Mouse (Mus musculus) MEL (cell line): ENCODE results near the gene Rcor1. TPM values are rescaled to one million over a fixed set of nuclear protein-coding genes. Genes with fewer than 3 reads are reported as not detected.

ENCODE experiments used
- DNase-seq: peaks from one replicate; pipeline ENCODE4 v3.0.0; 2011; ENCODE audit warnings: low read depth, low spot score
- H3K27ac ChIP-seq: 2 replicates; pipeline ENCODE4 v1.5.1; 2012; ENCODE audit warnings: low read depth, mild to moderate bottlenecking, control low read depth, low read length, moderate library complexity; ENCODE audit not compliant: control insufficient read depth
- H3K27me3 ChIP-seq, 2 experiments: fragments of 150-350 bp in 1 of 2; sonication (generic) in 1 of 2; 2 replicates each; pipeline ENCODE4 v1.6.1; 2012; ENCODE audit warnings: low read length in 2 of 2, mild to moderate bottlenecking in 2 of 2, improper control_type of control experiment in 1 of 2, moderate library complexity in 1 of 2; ENCODE audit not compliant: insufficient read depth in 2 of 2, control insufficient read depth in 1 of 2
- H3K36me3 ChIP-seq, 2 experiments: 2 replicates each; pipeline ENCODE4 v1.6.1; 2012 to 2014; ENCODE audit warnings: low read length in 2 of 2, improper control_type of control experiment in 1 of 2, inconsistent platforms in 1 of 2, mild to moderate bottlenecking in 1 of 2; ENCODE audit not compliant: insufficient read depth in 2 of 2, control insufficient read depth in 1 of 2
- H3K4me1 ChIP-seq, 2 experiments: fragments of 150-350 bp in 1 of 2; sonication (generic) in 1 of 2; 2 replicates each; pipeline ENCODE4 v1.6.1; 2012; ENCODE audit warnings: low read length in 2 of 2, improper control_type of control experiment in 1 of 2, mild to moderate bottlenecking in 1 of 2; ENCODE audit not compliant: insufficient read depth in 2 of 2, control insufficient read depth in 1 of 2
- H3K4me3 ChIP-seq, 2 experiments: fragments of 150-350 bp in 1 of 2; sonication (generic) in 1 of 2; 2 replicates each; pipeline ENCODE4 v1.5.1; 2012; ENCODE audit warnings: low read depth in 2 of 2, low read length in 2 of 2, mild to moderate bottlenecking in 2 of 2, moderate library complexity in 2 of 2, control low read depth in 1 of 2, improper control_type of control experiment in 1 of 2; ENCODE audit not compliant: control insufficient read depth in 1 of 2, insufficient read depth in 1 of 2
- H3K79me2 ChIP-seq: 2 replicates; pipeline ENCODE4 v1.6.1; 2012; ENCODE audit warnings: mild to moderate bottlenecking, low read length, moderate library complexity; ENCODE audit not compliant: control insufficient read depth, poor library complexity, insufficient read depth
- H3K9ac ChIP-seq: 2 replicates; pipeline ENCODE4 v1.6.1; 2012; ENCODE audit warnings: low read depth, mild to moderate bottlenecking, control low read depth, low read length, moderate library complexity; ENCODE audit not compliant: control insufficient read depth, poor library complexity, severe bottlenecking
- H3K9me3 ChIP-seq: fragments of 150-350 bp; sonication (generic); replicated peaks from 2 replicates; pipeline ENCODE4 v1.6.1; 2012; ENCODE audit warnings: mild to moderate bottlenecking, low read length, improper control_type of control experiment, moderate library complexity; ENCODE audit not compliant: insufficient read depth
- CHD1 ChIP-seq: IDR thresholded peaks from 2 replicates; pipeline ENCODE4 v1.6.1; 2012; ENCODE audit warnings: low read depth, mild to moderate bottlenecking, inconsistent platforms, low read length, improper control_type of control experiment
- CHD2 ChIP-seq: IDR thresholded peaks from 2 replicates; pipeline ENCODE4 v1.6.1; 2011; ENCODE audit warnings: low read length, improper control_type of control experiment
- CTCF ChIP-seq, 3 experiments: IDR thresholded peaks in 2 of 3; conservative IDR thresholded peaks in 1 of 3; 2 replicates each; pipeline ENCODE4 v1.5.1; 2011 to 2012; ENCODE audit warnings: low read length in 3 of 3, low read depth in 2 of 3, mild to moderate bottlenecking in 2 of 3, improper control_type of control experiment in 1 of 3, inconsistent platforms in 1 of 3, mixed read lengths in 1 of 3, moderate library complexity in 1 of 3; ENCODE audit not compliant: control insufficient read depth in 1 of 3, insufficient read depth in 1 of 3, poor library complexity in 1 of 3, severe bottlenecking in 1 of 3
- ETS1 ChIP-seq: IDR thresholded peaks from 2 replicates; pipeline ENCODE4 v1.6.1; 2012; ENCODE audit warnings: low read depth, mild to moderate bottlenecking, inconsistent platforms, low read length, improper control_type of control experiment, moderate library complexity
- GATA1 ChIP-seq: IDR thresholded peaks from 2 replicates; pipeline ENCODE4 v1.6.1; 2011; ENCODE audit warnings: low read depth, low read length, improper control_type of control experiment
- KAT2A ChIP-seq: conservative IDR thresholded peaks from 2 replicates; pipeline ENCODE4 v1.6.1; 2012; ENCODE audit warnings: low read depth, low read length, improper control_type of control experiment, inconsistent platforms
- MAFK ChIP-seq: IDR thresholded peaks from 2 replicates; pipeline ENCODE4 v1.6.1; 2011; ENCODE audit warnings: low read depth, mild to moderate bottlenecking, low read length, improper control_type of control experiment, borderline replicate concordance
- MAZ ChIP-seq: IDR thresholded peaks from 2 replicates; pipeline ENCODE4 v1.6.1; 2012; ENCODE audit warnings: low read depth, mild to moderate bottlenecking, inconsistent platforms, low read length, improper control_type of control experiment
- MXI1 ChIP-seq: IDR thresholded peaks from 2 replicates; pipeline ENCODE4 v1.6.1; 2011; ENCODE audit warnings: mild to moderate bottlenecking, low read depth, low read length, improper control_type of control experiment
- MYB ChIP-seq: IDR thresholded peaks from 2 replicates; pipeline ENCODE4 v1.6.1; 2011; ENCODE audit warnings: mild to moderate bottlenecking, low read depth, low read length, improper control_type of control experiment
- MYC ChIP-seq: IDR thresholded peaks from 2 replicates; pipeline ENCODE4 v1.6.1; 2011; ENCODE audit warnings: low read depth, mild to moderate bottlenecking, low read length, improper control_type of control experiment, moderate library complexity
- NELFE ChIP-seq: IDR thresholded peaks from 2 replicates; pipeline ENCODE4 v1.6.1; 2011; ENCODE audit warnings: low read depth, low read length, improper control_type of control experiment
- POLR2AphosphoS2 ChIP-seq: IDR thresholded peaks from 2 replicates; pipeline ENCODE4 v1.6.1; 2011; ENCODE audit warnings: low read length, improper control_type of control experiment
- RCOR1 ChIP-seq: IDR thresholded peaks from 2 replicates; pipeline ENCODE4 v1.6.1; 2012; ENCODE audit warnings: low read depth, mild to moderate bottlenecking, inconsistent platforms, low read length, improper control_type of control experiment
- SMC3 ChIP-seq: IDR thresholded peaks from 2 replicates; pipeline ENCODE4 v1.6.1; 2011; ENCODE audit warnings: low read depth, low read length, improper control_type of control experiment
- UBTF ChIP-seq: IDR thresholded peaks from 2 replicates; pipeline ENCODE4 v1.6.1; 2012; ENCODE audit warnings: low read depth, mild to moderate bottlenecking, inconsistent platforms, low read length, improper control_type of control experiment, moderate library complexity, borderline replicate concordance; ENCODE audit not compliant: insufficient read depth
- USF1 ChIP-seq: IDR thresholded peaks from 2 replicates; pipeline ENCODE4 v1.6.1; 2014; ENCODE audit warnings: low read depth, mild to moderate bottlenecking, inconsistent platforms, low read length, improper control_type of control experiment, moderate library complexity
- USF2 ChIP-seq, 2 experiments: IDR thresholded peaks; 2 replicates each; pipeline ENCODE4 v1.6.1; 2011 to 2012; ENCODE audit warnings: improper control_type of control experiment in 2 of 2, low read length in 2 of 2, borderline replicate concordance in 1 of 2, inconsistent platforms in 1 of 2, low read depth in 1 of 2, mild to moderate bottlenecking in 1 of 2; ENCODE audit not compliant: insufficient read depth in 1 of 2
- ZC3H11A ChIP-seq: IDR thresholded peaks from 2 replicates; pipeline ENCODE4 v1.6.1; 2012; ENCODE audit warnings: low read depth, mild to moderate bottlenecking, inconsistent platforms, low read length, improper control_type of control experiment
- ZKSCAN1 ChIP-seq: IDR thresholded peaks from 2 replicates; pipeline ENCODE4 v1.6.1; 2012; ENCODE audit warnings: low read depth, mild to moderate bottlenecking, inconsistent platforms, low read length, improper control_type of control experiment, moderate library complexity
- ZMIZ1 ChIP-seq: IDR thresholded peaks from 2 replicates; pipeline ENCODE4 v1.6.1; 2012; ENCODE audit warnings: low read depth, mild to moderate bottlenecking, inconsistent platforms, low read length, improper control_type of control experiment, moderate library complexity
- ZNF384 ChIP-seq: IDR thresholded peaks from 2 replicates; pipeline ENCODE4 v1.6.1; 2012; ENCODE audit warnings: low read depth, mild to moderate bottlenecking, inconsistent platforms, low read length, improper control_type of control experiment
- polyA plus RNA-seq, 2 experiments: library from polyadenylated mRNA; stranded (reverse) in 1 of 2; unstranded in 1 of 2; fragments of >175 nt in 1 of 2; fragments of >200 nt in 1 of 2; gene quantifications; 2 replicates each; pipeline versions ENCODE4 v1.2.1 to v1.2.4; 2012; ENCODE audit warnings: low replicate concordance in 2 of 2, low read depth in 1 of 2; ENCODE audit not compliant: insufficient read length in 2 of 2, insufficient read depth in 1 of 2, missing spikeins in 1 of 2
- total RNA-seq: library from RNA; depleted of rRNA; stranded (reverse); fragments of 300-350 nt; gene quantifications from 2 replicates; pipeline ENCODE4 v1.2.3, GENCODE M21; 2012

The Rcor1 gene
- total and polyA plus RNA-seq, 3 experiments, result 23.1 to 44.3 (median 37.1) TPM

GRCm38 (mm10) chr12:111000956-111001355 is 38.2 kb upstream of the Rcor1 start:
- Histone ChIP-seq H3K36me3 (peaks cover 0 to 3% of the 10 kb centered on the region in 2 experiments; a peak in 2 of 4 replicates), H3K79me2 (no peaks in the 10 kb centered on the region), H3K27ac (no peak overlapping the region), H3K4me1 (peaks cover 0 to 16% of the 10 kb centered on the region in 2 experiments; a peak in 3 of 4 replicates), H3K9ac (no peak overlapping the region), H3K9me3 (no peaks in the 10 kb centered on the region), H3K27me3 (no peaks in the 10 kb centered on the region), H3K4me3 (no peak overlapping the region)
- TF ChIP-seq KAT2A (no peak), NELFE (no peak), ETS1 (no peak), CTCF (IDR thresholded peaks at IDR 0.05 in 2 of 3, conservative IDR thresholded peaks at IDR 0.05 in 1 of 3; ENCODE audit: control insufficient read depth in 1 of 3, insufficient read depth in 1 of 3, low read depth in 2 of 3, low read length in 3 of 3, poor library complexity in 1 of 3, severe bottlenecking in 1 of 3) (no peak), RCOR1 (no peak), MAFK (no peak), ZMIZ1 (no peak), UBTF (no peak)
- no peak for DNase-seq

DNA sequence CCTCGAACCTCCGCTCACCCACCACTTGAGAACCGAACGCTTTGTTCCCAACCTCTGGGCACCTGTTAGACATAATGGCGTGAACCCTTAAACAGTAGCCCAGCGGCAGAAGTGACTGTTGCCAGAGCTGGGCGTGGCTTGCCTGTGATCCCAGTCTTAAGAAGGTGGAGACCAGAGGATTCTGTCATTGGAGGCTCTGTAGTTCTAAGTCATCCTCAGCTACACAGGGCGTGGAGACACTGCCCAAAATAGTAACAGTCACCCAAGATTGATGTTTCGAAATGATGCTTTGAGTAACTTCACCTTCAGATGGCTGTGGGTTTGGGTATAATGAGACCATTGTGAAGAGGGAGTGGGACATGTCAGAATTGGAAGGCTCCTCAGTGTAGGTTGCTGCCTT is 35.0 kb upstream of the Rcor1 start:
- Histone ChIP-seq H3K4me1 (peaks cover 13 to 37% of the 10 kb centered on the region in 2 experiments), H3K4me3 (no peak overlapping the region), H3K27me3 (no peaks in the 10 kb centered on the region), H3K9ac (no peak overlapping the region), H3K79me2 (no peaks in the 10 kb centered on the region), H3K36me3 (peaks cover 0 to 22% of the 10 kb centered on the region in 2 experiments; a peak in 2 of 4 replicates), H3K9me3 (no peaks in the 10 kb centered on the region), H3K27ac (no peak overlapping the region)
- TF ChIP-seq POLR2AphosphoS2 (no peak), ZMIZ1 (no peak), MXI1 (no peak), CHD2 (no peak), GATA1 (no peak), MYB (no peak)
- peak; percentile 58 for DNase-seq

- Histone ChIP-seq H3K4me1 (peaks cover 23 to 47% of the 10 kb centered on the region in 2 experiments), H3K9ac (no peak overlapping the region), H3K36me3 (peaks cover 0 to 31% of the 10 kb centered on the region in 2 experiments; a peak in 2 of 4 replicates), H3K27ac (no peak overlapping the region), H3K4me3 (no peak overlapping the region), H3K27me3 (no peaks in the 10 kb centered on the region), H3K79me2 (no peaks in the 10 kb centered on the region), H3K9me3 (no peaks in the 10 kb centered on the region)
- no peak for DNase-seq
- TF ChIP-seq ZMIZ1, result no peak
- no peak for TF ChIP-seq CHD1
- TF ChIP-seq RCOR1, result no peak
- no peak for TF ChIP-seq MYC
- TF ChIP-seq MAZ, result no peak
- TF ChIP-seq USF2 (IDR thresholded peaks at IDR 0.05; ENCODE audit: borderline replicate concordance in 1 of 2, insufficient read depth in 1 of 2, low read depth in 1 of 2, low read length in 2 of 2), result no peak
- TF ChIP-seq ZKSCAN1, result no peak
- TF ChIP-seq SMC3, result no peak
- TF ChIP-seq ZC3H11A, result no peak
- TF ChIP-seq ETS1, result no peak
- TF ChIP-seq GATA1, result no peak
- TF ChIP-seq USF1, result no peak
- no peak for TF ChIP-seq KAT2A
- no peak for TF ChIP-seq ZNF384
Measured at GRCm38 (mm10) chr12:111005803-111006202, 33.3 kb upstream of the Rcor1 start.
